Mouse (Mus musculus) leukemia stem cell, adult 10-12 weeks (primary cell): ENCODE results near the gene Gm5795. TPM values are rescaled to one million over a fixed set of nuclear protein-coding genes. Genes with fewer than 3 reads are reported as not detected.

ENCODE experiments used
- polyA plus RNA-seq: library from polyadenylated mRNA; stranded (reverse); fragments of >175 nt; gene quantifications from 2 replicates; pipeline ENCODE4 v1.2.3, GENCODE M21; 2012; ENCODE audit warnings: low replicate concordance

Gene Gm5795
- not detected in 2 replicates for polyA plus RNA-seq

DNA sequence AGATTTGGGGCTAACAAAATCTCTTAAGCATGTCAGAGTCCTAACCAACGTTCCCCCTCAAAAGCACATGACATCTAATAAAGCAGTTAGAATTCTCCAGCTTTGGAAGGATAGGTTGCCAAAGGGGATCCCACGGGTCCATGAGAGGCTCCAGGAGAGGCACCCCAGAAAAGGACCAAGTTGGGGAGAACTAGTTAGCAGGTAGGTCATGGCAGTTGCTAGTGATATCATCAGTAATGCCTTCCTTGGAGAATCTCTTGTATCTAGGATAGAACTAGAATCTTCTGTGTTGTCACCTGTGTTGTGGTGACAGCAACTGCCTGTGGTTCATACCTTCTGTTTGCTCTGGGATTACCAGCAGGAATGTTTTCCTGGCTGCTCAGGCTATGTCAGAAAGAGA lies at the start of gene Gm5795:
TSS of gene Gm5795 (plus strand) at position 301 of the 400 bp plus-strand sequence.

DNA sequence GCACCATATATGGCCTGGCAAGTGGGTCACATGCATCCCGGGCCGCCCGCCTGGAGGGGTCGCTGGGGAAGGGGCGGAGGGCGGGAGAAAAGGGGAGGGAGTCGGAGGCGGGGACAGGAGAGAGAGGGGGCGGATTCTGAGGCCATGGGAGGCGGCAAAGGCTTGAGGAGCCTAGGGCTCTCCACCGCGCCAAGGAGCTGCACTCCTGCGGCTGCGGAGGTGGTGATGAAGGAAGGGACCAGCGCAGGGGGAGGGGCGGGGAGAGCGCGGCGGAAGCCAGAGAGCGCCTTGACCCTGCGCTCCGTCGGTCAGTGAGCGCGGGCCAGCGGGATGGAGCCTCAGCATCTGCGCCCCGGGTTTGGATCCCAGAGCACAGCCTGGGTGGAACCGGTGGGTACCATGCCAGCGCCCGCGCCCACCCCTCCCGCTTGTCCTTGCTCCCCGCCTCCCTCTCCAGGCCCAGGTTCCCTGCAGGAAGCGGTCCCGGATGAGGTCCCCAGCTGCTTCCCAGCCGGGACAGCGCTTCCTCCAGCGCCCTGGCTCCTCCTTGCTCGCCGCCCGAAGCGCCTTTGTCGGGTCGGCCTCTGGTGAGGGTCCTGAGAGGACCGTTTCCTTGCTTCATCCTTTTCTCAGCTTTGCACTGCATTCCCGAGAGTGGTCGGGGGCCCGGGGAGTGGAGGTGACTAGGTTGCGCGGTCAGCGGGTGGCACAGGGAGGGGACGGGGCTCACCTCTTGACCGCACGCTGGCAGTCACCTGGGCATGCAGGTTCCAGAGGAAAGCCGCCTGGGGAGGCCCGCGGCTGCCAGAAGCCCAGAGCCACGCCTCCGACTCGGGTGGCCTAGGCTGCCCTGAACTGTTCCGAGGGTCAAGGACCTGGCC lies 20.5 kb downstream of the Gm5795 start, which contains the start of gene D830030K20Rik:
TSS of gene D830030K20Rik (plus strand) at position 217 of the 881 bp plus-strand sequence.

Other genes starting within 250 kb of the Gm5795 start
- gene Gm2888, start 158.3 kb upstream of the Gm5795 start, polyA plus RNA-seq, result not detected in 2 replicates
- not detected in 2 replicates for gene Gm2897, start 139.0 kb upstream of the Gm5795 start, polyA plus RNA-seq
- gene Gm10340, start 54.3 kb upstream of the Gm5795 start, polyA plus RNA-seq, result not detected in 2 replicates
- gene D830030K20Rik, start 20.2 kb downstream of the Gm5795 start, polyA plus RNA-seq, result not detected in 2 replicates
- gene Gm2956, start 144.4 kb downstream of the Gm5795 start, polyA plus RNA-seq, result not detected in 2 replicates
- gene Gm10413, start 206.8 kb downstream of the Gm5795 start, polyA plus RNA-seq, result not detected in 2 replicates
- gene Gm10409, start 224.4 kb downstream of the Gm5795 start, polyA plus RNA-seq, result not detected in 2 replicates
- gene Gm3005, start 239.8 kb downstream of the Gm5795 start, polyA plus RNA-seq, result not detected in 2 replicates